Mouse (Mus musculus): ENCODE data around the gene Map3k13. TPM values are rescaled to one million over a fixed set of nuclear protein-coding genes. Genes with fewer than 3 reads are reported as not detected.
"Not testable (repeated sequence)": the region's sequence is repeated elsewhere in the genome, so short reads cannot be mapped to it uniquely, and the experiment has no call there.

Map3k13 gene
- polyA plus RNA-seq, 1 experiment from 2014 or later: 7.0 TPM

- H3K27ac ChIP-seq: peak within 1 kb of the TSS; percentile 28
These were observed 6.4 kb upstream of the Map3k13 start, which contains the start of gene Ehhadh for GRCm38 (mm10) chr16:21787516-21788353. TSS of gene Ehhadh (minus strand) at chr16:21787807.

GRCm38 (mm10) chr16:21788581-21788980, 5.6 kb upstream of the Map3k13 start:
- Histone ChIP-seq H3K4me2 (no peak overlapping the region), H3K9me3 (no peaks in the 10 kb centered on the region), H3K4me1 (peaks cover 13% of the 10 kb centered on the region; the same call in 1 of the 2 replicates), H3K36me3 (replicated peaks) (no peaks in the 10 kb centered on the region), H3K4me3 (no peak overlapping the region), H3K27me3 (replicated peaks) (no peaks in the 10 kb centered on the region), H3K9ac (no peak overlapping the region), H3K27ac (no peak overlapping the region)
- WGBS: 57% methylated on average over 3 of the region's 3 CpGs
- no peak for ATAC-seq (replicated peaks)

More at GRCm38 (mm10) chr16:21787516-21788353, 6.4 kb upstream of the Map3k13 start, which contains the start of gene Ehhadh:
- peaks cover 10% of the 10 kb centered on the region; the same call in 1 of the 2 replicates for H3K4me1 ChIP-seq
- H3K4me3 ChIP-seq: peak within 1 kb of the TSS; percentile 47
- H3K36me3 ChIP-seq (replicated peaks): no peaks in the 10 kb centered on the region
- WGBS: 9% methylated on average over 27 of the region's 28 CpGs
- H3K27me3 ChIP-seq (replicated peaks): no peaks in the 10 kb centered on the region
- peak within 1 kb of the TSS; percentile 81 for H3K4me2 ChIP-seq
- H3K9me3 ChIP-seq: no peaks in the 10 kb centered on the region
- peak within 1 kb of the TSS; percentile 42 for H3K9ac ChIP-seq
- ATAC-seq (replicated peaks): peak; percentile 94

- no peak overlapping the region for H3K27ac ChIP-seq
- H3K9me3 ChIP-seq: no peaks in the 10 kb centered on the region
- no peaks in the 10 kb centered on the region for H3K36me3 ChIP-seq (replicated peaks)
- H3K4me2 ChIP-seq: no peak overlapping the region
- H3K27me3 ChIP-seq (replicated peaks): no peaks in the 10 kb centered on the region
- H3K4me1 ChIP-seq: peaks cover 14% of the 10 kb centered on the region; the same call in 1 of the 2 replicates
- H3K9ac ChIP-seq: no peak overlapping the region
- 79% methylated on average over 2 of the region's 2 CpGs for WGBS
- no peak for ATAC-seq (replicated peaks)
- H3K4me3 ChIP-seq: no peak overlapping the region
These were observed 5.0 kb upstream of the Map3k13 start for GRCm38 (mm10) chr16:21789180-21789579.

GRCm38 (mm10) chr16:21790469-21790868, 3.7 kb upstream of the Map3k13 start:
- no peaks in the 10 kb centered on the region for H3K36me3 ChIP-seq (replicated peaks)
- WGBS: 11% methylated on average over 1 of the region's 1 CpGs
- no peak overlapping the region for H3K4me2 ChIP-seq
- H3K27me3 ChIP-seq (replicated peaks): no peaks in the 10 kb centered on the region
- no peak overlapping the region for H3K27ac ChIP-seq
- no peaks in the 10 kb centered on the region for H3K9me3 ChIP-seq
- no peak overlapping the region for H3K9ac ChIP-seq
- no peak for ATAC-seq (replicated peaks)
- H3K4me1 ChIP-seq: peaks cover 20% of the 10 kb centered on the region
- no peak overlapping the region for H3K4me3 ChIP-seq

- no peak overlapping the region for H3K4me2 ChIP-seq
- no peak overlapping the region for H3K9ac ChIP-seq
- no peaks in the 10 kb centered on the region for H3K9me3 ChIP-seq
- no peak for ATAC-seq (replicated peaks)
- 48% methylated on average over 3 of the region's 3 CpGs for WGBS
- H3K27ac ChIP-seq: no peak overlapping the region
- H3K4me1 ChIP-seq: peaks cover 26% of the 10 kb centered on the region
- no peaks in the 10 kb centered on the region for H3K27me3 ChIP-seq (replicated peaks)
- no peaks in the 10 kb centered on the region for H3K36me3 ChIP-seq (replicated peaks)
- no peak overlapping the region for H3K4me3 ChIP-seq
These were observed 2.4 kb upstream of the Map3k13 start for GRCm38 (mm10) chr16:21791779-21792178.

GRCm38 (mm10) chr16:21793080-21793810, 901 bp upstream of the Map3k13 start:
- not testable (repeated sequence) for H3K27me3 ChIP-seq (replicated peaks); H3K9me3 ChIP-seq; H3K36me3 ChIP-seq (replicated peaks); ATAC-seq (replicated peaks)
- Histone ChIP-seq H3K4me3 (peak overlapping the region; percentile 93), H3K4me1 (peaks cover 17% of the 10 kb centered on the region), H3K9ac (peak overlapping the region; percentile 90), H3K4me2 (peak overlapping the region; percentile 79), H3K27ac (peak overlapping the region; percentile 86)
- WGBS: 35% methylated on average over 2 of the region's 2 CpGs

- 1% methylated on average over 14 of the region's 14 CpGs for WGBS
- H3K27me3 ChIP-seq (replicated peaks): no peaks in the 10 kb centered on the region
- peaks cover 6% of the 10 kb centered on the region; the same call in 1 of the 2 replicates for H3K36me3 ChIP-seq (replicated peaks)
- H3K4me3 ChIP-seq: peak overlapping the region; percentile 93
- peak overlapping the region; percentile 79 for H3K4me2 ChIP-seq
- peaks cover 17% of the 10 kb centered on the region for H3K4me1 ChIP-seq
- ATAC-seq (replicated peaks): peak; percentile 15
- peak overlapping the region; percentile 90 for H3K9ac ChIP-seq
- H3K9me3 ChIP-seq: no peaks in the 10 kb centered on the region
- H3K27ac ChIP-seq: peak overlapping the region; percentile 86
These were observed 525 bp downstream of the Map3k13 start for GRCm38 (mm10) chr16:21794697-21795045.

GRCm38 (mm10) chr16:21795071-21795470, 925 bp downstream of the Map3k13 start:
- H3K9me3 ChIP-seq: no peaks in the 10 kb centered on the region
- H3K9ac ChIP-seq: peak overlapping the region; percentile 90
- H3K4me2 ChIP-seq: peak overlapping the region; percentile 79
- no peak for ATAC-seq (replicated peaks)
- H3K27me3 ChIP-seq (replicated peaks): no peaks in the 10 kb centered on the region
- peaks cover 7% of the 10 kb centered on the region; the same call in 1 of the 2 replicates for H3K36me3 ChIP-seq (replicated peaks)
- peak overlapping the region; percentile 93 for H3K4me3 ChIP-seq
- H3K27ac ChIP-seq: no peak overlapping the region
- WGBS: 14% methylated on average over 5 of the region's 5 CpGs
- H3K4me1 ChIP-seq: peaks cover 17% of the 10 kb centered on the region

- Histone ChIP-seq H3K27me3 (replicated peaks) (no peaks in the 10 kb centered on the region), H3K4me2 (no peak overlapping the region), H3K9me3 (no peaks in the 10 kb centered on the region), H3K9ac (no peak overlapping the region), H3K4me1 (no peaks in the 10 kb centered on the region), H3K27ac (no peak overlapping the region), H3K36me3 (replicated peaks) (peaks cover 12% of the 10 kb centered on the region), H3K4me3 (no peak overlapping the region)
- WGBS: 94% methylated on average over 1 of the region's 1 CpGs
- no peak for ATAC-seq (replicated peaks)
These were observed 10.1 kb downstream of the Map3k13 start for GRCm38 (mm10) chr16:21804258-21804657.

GRCm38 (mm10) chr16:21806892-21807291, 12.7 kb downstream of the Map3k13 start:
- WGBS: 100% methylated on average over 1 of the region's 1 CpGs
- H3K27me3 ChIP-seq (replicated peaks): no peaks in the 10 kb centered on the region
- H3K4me3 ChIP-seq: no peak overlapping the region
- no peak overlapping the region for H3K9ac ChIP-seq
- no peaks in the 10 kb centered on the region for H3K9me3 ChIP-seq
- no peak for ATAC-seq (replicated peaks)
- H3K4me1 ChIP-seq: no peaks in the 10 kb centered on the region
- H3K27ac ChIP-seq: no peak overlapping the region
- H3K4me2 ChIP-seq: no peak overlapping the region
- peaks cover 4% of the 10 kb centered on the region for H3K36me3 ChIP-seq (replicated peaks)

- not testable (repeated sequence) for H3K36me3 ChIP-seq (replicated peaks); H3K4me3 ChIP-seq; H3K9ac ChIP-seq; ATAC-seq (replicated peaks); H3K4me1 ChIP-seq; H3K4me2 ChIP-seq; H3K9me3 ChIP-seq; H3K27me3 ChIP-seq (replicated peaks); H3K27ac ChIP-seq
- WGBS: 86% methylated on average over 7 of the region's 7 CpGs
These were observed 13.6 kb downstream of the Map3k13 start for GRCm38 (mm10) chr16:21807786-21808185.

- Histone ChIP-seq H3K27me3 (replicated peaks) (no peaks in the 10 kb centered on the region), H3K4me2 (no peak overlapping the region), H3K4me1 (no peaks in the 10 kb centered on the region), H3K9me3 (no peaks in the 10 kb centered on the region), H3K36me3 (replicated peaks) (no peaks in the 10 kb centered on the region; the same call in 1 of the 2 replicates), H3K27ac (no peak overlapping the region), H3K9ac (no peak overlapping the region), H3K4me3 (no peak overlapping the region)
- no peak for ATAC-seq (replicated peaks)
- 77% methylated on average over 6 of the region's 6 CpGs for WGBS
These were observed 19.2 kb downstream of the Map3k13 start for GRCm38 (mm10) chr16:21813164-21813834.

Measured in midbrain, embryonic 15.5 days (tissue).